Mouse (Mus musculus) gastrocnemius, adult 8-10 months (tissue): ENCODE data around the gene Perm1. TPM values are rescaled to one million over a fixed set of nuclear protein-coding genes. Genes with fewer than 3 reads are reported as not detected.

Experiments used
- DNase-seq, 2 experiments: peaks; one replicate each; pipeline ENCODE4 v3.0.0; 2022; ENCODE audit warnings: low spot score in 2 of 2
- microRNA-seq: library from miRNA; unstranded; fragments of <30 nt; microRNA quantifications from one replicate; pipeline ENCODE4 v1.2.0, GENCODE M21; 2022
- total RNA-seq, 4 experiments: library from RNA; stranded (reverse); gene quantifications; 2 replicates each; pipeline ENCODE4 v1.2.4; 2022

Perm1 gene
- total RNA-seq, 4 experiments from 2014 or later: 149 to 208 (median 179) TPM

- DNase-seq: no peak
These were observed 21.2 kb downstream of the Perm1 start for GRCm38 (mm10) chr4:156236651-156237447.

DNA sequence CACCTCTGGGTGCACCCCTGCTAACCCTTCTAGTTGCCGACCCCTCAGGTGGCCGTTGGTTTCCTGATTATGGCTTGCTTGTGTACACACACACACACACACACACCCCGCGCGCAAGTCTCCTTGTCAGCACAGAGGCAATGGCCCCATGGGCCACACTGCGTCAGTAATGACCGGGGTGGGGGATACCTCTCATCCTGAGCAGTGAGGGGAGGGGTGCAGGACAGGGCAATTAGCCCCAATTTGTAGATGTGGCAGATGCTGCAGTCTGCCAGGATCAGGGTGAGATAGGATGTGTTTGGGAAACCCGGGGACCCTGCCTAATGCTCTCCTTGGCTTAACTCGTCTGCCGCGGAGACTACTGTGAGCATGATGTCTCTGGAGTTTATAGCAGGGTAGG is 33.9 kb downstream of the Perm1 start:
- DNase-seq: no peak

GRCm38 (mm10) chr4:156251081-156251480 is 35.4 kb downstream of the Perm1 start:
- DNase-seq: no peak

- no peak for DNase-seq
These were observed 36.5 kb downstream of the Perm1 start for GRCm38 (mm10) chr4:156252140-156252539.

DNA sequence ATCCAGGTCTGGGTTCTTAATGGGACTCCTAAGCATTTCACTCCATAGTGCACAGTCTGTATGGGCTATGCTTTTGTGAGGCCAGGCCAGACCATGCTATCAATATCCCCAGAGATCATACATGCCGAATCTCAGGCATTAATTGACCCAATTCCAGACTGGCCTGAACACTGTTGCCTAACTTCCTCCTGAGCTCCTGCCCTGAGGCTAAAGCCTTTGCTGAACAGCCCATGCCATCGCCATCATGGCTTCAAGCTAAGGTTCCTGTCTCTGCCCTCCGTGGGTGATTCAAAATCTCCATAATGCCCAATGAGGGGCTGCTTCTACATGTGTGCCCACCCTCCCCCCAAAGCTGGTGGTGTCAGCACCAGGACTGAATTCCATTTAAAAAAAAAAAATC is 37.0 kb downstream of the Perm1 start:
- no peak for DNase-seq

- no peak for DNase-seq
These were observed 37.4 kb downstream of the Perm1 start for GRCm38 (mm10) chr4:156253043-156253442.

DNA sequence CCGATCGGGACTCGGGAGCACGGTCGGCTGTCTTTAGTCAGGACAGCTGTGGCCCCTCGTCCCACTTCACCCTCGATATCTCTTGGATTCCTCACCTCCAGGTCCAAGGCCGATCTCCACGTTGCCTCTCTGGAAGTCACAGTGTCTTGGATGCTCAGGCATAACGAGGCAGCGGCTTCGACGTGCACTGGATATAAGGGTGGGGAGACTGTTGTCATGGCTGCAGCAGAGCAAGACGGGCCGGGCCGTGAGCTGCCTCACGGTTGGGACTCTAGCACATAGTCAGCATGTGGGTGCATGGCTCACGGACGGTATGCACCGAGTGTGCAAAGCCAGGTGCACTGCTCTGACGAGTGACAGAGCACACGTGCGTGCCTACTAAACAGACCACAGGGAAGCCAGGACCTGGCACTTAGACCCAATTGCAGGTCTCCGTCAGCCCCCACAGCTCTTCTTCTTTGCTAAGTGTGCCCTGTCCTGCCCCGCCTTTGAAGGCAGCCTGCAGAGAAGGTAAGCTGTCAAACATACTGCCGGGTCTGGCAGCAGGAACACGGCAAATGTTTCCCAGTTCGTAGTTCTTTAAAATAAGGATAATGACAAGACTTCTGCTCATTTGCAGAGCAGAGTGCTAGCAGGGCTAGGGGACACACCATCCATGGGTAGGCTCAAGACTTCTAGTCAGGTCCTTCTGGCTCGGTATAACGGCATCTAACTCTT is 38.9 kb downstream of the Perm1 start:
- no peak for DNase-seq

- DNase-seq: no peak
These were observed 39.6 kb downstream of the Perm1 start, which contains the start of gene Samd11 for GRCm38 (mm10) chr4:156255078-156255839. TSS of gene Samd11 (minus strand) at chr4:156255657.

Small RNA genes lying within 50 kb of the gene (microRNA-seq; reads per million reads assigned to microRNA genes)
- gene Mir7658: 3.3 reads per million

Other genes with a start within 250 kb of the Perm1 start
- 1 to 10 TPM in 3 of 4 experiments, under 1 TPM in 1; 0.94 to 1.8 (median 1.6) TPM for gene B3galt6, start 223.2 kb upstream of the Perm1 start, total RNA-seq
- gene Sdf4, start 223.0 kb upstream of the Perm1 start, total RNA-seq: 10 to 100 TPM; 68.8 to 85.8 (median 77.5) TPM
- gene Tnfrsf4, start 202.0 kb upstream of the Perm1 start, total RNA-seq: 1 to 10 TPM in 3 of 4 experiments, under 1 TPM in 1; 0.65 to 1.9 (median 1.4) TPM
- gene Tnfrsf18, start 189.7 kb upstream of the Perm1 start, total RNA-seq: not detected
- not detected for gene Ttll10, start 156.5 kb upstream of the Perm1 start, total RNA-seq
- 1 to 10 TPM; 2.1 to 4.2 (median 2.4) TPM for gene 9430015G10Rik, start 105.9 kb upstream of the Perm1 start, total RNA-seq
- gene Rnf223, start 85.4 kb upstream of the Perm1 start, total RNA-seq: not detected
- 1 to 10 TPM; 3.3 to 5.9 (median 4.4) TPM for gene Agrn, start 18.4 kb upstream of the Perm1 start, total RNA-seq
- under 1 TPM in 2 of 4 experiments, not detected in 2; 0.34 to 0.67 TPM for gene Isg15, start 15.1 kb upstream of the Perm1 start, total RNA-seq
- 1 to 10 TPM; 4.3 to 6.3 (median 4.8) TPM for gene AW011738, start 12.6 kb upstream of the Perm1 start, total RNA-seq
- 1 to 10 TPM; 5.5 to 6.6 (median 6.2) TPM for gene Plekhn1, start 19.0 kb downstream of the Perm1 start, total RNA-seq
- gene Noc2l, start 20.1 kb downstream of the Perm1 start, total RNA-seq: 10 to 100 TPM; 30.9 to 38.1 (median 32.1) TPM
- not detected for gene Samd11, start 39.8 kb downstream of the Perm1 start, total RNA-seq
- gene Vmn2r-ps159, start 115.2 kb downstream of the Perm1 start, total RNA-seq: not detected